Mouse (Mus musculus) midbrain, embryonic 11.5 days (tissue): ENCODE results near the gene Myrip. TPM values are rescaled to one million over a fixed set of nuclear protein-coding genes. Genes with fewer than 3 reads are reported as not detected.

Experiments used
- ATAC-seq: fragments of 200-750 bp; cut with Nextera tagmentation; 2 replicates; pipeline ENCODE4 v1.8.0; 2017; ENCODE audit warnings: moderate TSS enrichment, moderate library complexity; ENCODE audit not compliant: low FRiP score
- DNase-seq: peaks from one replicate; pipeline ENCODE4 v3.0.0; 2015; ENCODE audit warnings: low spot score; ENCODE audit errors: missing footprints
- H3K27ac ChIP-seq: fragments of 300-500 bp; sonication (generic); 2 replicates; pipeline ENCODE4 v1.5.1; 2014; ENCODE audit warnings: low read depth, low read length
- H3K27me3 ChIP-seq: fragments of 300-500 bp; sonication (generic); 2 replicates; pipeline ENCODE4 v1.6.1; 2014; ENCODE audit warnings: mild to moderate bottlenecking, low read length, moderate library complexity, mixed read lengths; ENCODE audit not compliant: control insufficient read depth, insufficient read depth
- H3K36me3 ChIP-seq: fragments of 300-500 bp; sonication (generic); 2 replicates; pipeline ENCODE4 v1.6.1; 2014; ENCODE audit warnings: mild to moderate bottlenecking, low read length, moderate library complexity, mixed read lengths; ENCODE audit not compliant: control insufficient read depth, insufficient read depth
- H3K4me1 ChIP-seq: fragments of 300-500 bp; sonication (generic); 2 replicates; pipeline ENCODE4 v1.6.1; 2014; ENCODE audit warnings: low read length; ENCODE audit not compliant: control insufficient read depth, insufficient read depth
- H3K4me2 ChIP-seq: fragments of 300-500 bp; sonication (generic); 2 replicates; pipeline ENCODE4 v1.6.1; 2014; ENCODE audit warnings: mild to moderate bottlenecking, moderate library complexity
- H3K4me3 ChIP-seq: fragments of 300-500 bp; sonication (generic); 2 replicates; pipeline ENCODE4 v1.5.1; 2014; ENCODE audit warnings: low read depth, low read length
- H3K9ac ChIP-seq: fragments of 300-500 bp; sonication (generic); 2 replicates; pipeline ENCODE4 v1.6.1; 2014; ENCODE audit warnings: low read length
- H3K9me3 ChIP-seq: fragments of 300-500 bp; sonication (generic); 2 replicates; pipeline ENCODE4 v1.6.1; 2016; ENCODE audit warnings: low read length; ENCODE audit not compliant: control insufficient read depth
- WGBS: fragments of 180-500 bp; shearing (Covaris S2); extraction: QIAGEN DNeasy Blood & Tissue Kit; methylation state at CpG from one replicate; pipeline ENCODE4 v1.1.7; 2014; 5-methylcytosine and 5-hydroxymethylcytosine counted together
- polyA plus RNA-seq: library from polyadenylated mRNA; unstranded; fragments of >200 nt; fragmentation: Nextera tagmentation; extraction: Ambion mirVana; gene quantifications from 2 replicates; pipeline ENCODE4 v1.2.1, GENCODE M21; 2014

Gene Myrip
- polyA plus RNA-seq, 1 experiment from 2014 or later, result 1.6 TPM

- H3K9ac ChIP-seq, result no peak overlapping the region
- ATAC-seq, result no peak
- no peaks in the 10 kb centered on the region; the same call in 1 of the 2 replicates for H3K4me1 ChIP-seq
- H3K4me2 ChIP-seq, result no peak overlapping the region
- no peaks in the 10 kb centered on the region for H3K36me3 ChIP-seq
- peak; percentile 68 for DNase-seq
- H3K27me3 ChIP-seq, result no peaks in the 10 kb centered on the region
- no peak overlapping the region for H3K27ac ChIP-seq
- H3K4me3 ChIP-seq, result no peak overlapping the region
- no peaks in the 10 kb centered on the region for H3K9me3 ChIP-seq
- WGBS, result 82% methylated on average over 2 of the region's 2 CpGs
Observed at GRCm38 (mm10) chr9:120290375-120290774, 10.9 kb upstream of the Myrip start.

- Histone ChIP-seq H3K27me3 (no peaks in the 10 kb centered on the region), H3K4me1 (no peaks in the 10 kb centered on the region; the same call in 1 of the 2 replicates), H3K4me3 (no peak overlapping the region), H3K36me3 (no peaks in the 10 kb centered on the region), H3K4me2 (no peak overlapping the region), H3K9me3 (no peaks in the 10 kb centered on the region), H3K9ac (no peak overlapping the region), H3K27ac (no peak overlapping the region)
- 69% methylated on average over 5 of the region's 5 CpGs for WGBS
- ATAC-seq (no peak), DNase-seq (peak; percentile 53)
Observed at GRCm38 (mm10) chr9:120292488-120292887, 8.8 kb upstream of the Myrip start.

GRCm38 (mm10) chr9:120295527-120295926 lies 5.8 kb upstream of the Myrip start:
- Histone ChIP-seq H3K9me3 (no peaks in the 10 kb centered on the region), H3K4me2 (no peak overlapping the region), H3K27ac (no peak overlapping the region), H3K36me3 (no peaks in the 10 kb centered on the region), H3K4me3 (no peak overlapping the region), H3K4me1 (no peaks in the 10 kb centered on the region), H3K9ac (no peak overlapping the region), H3K27me3 (no peaks in the 10 kb centered on the region)
- DNase-seq (peak; percentile 56), ATAC-seq (no peak)
- WGBS, result 81% methylated on average over 5 of the region's 5 CpGs

GRCm38 (mm10) chr9:120296938-120297337 lies 4.4 kb upstream of the Myrip start:
- Histone ChIP-seq H3K27ac (no peak overlapping the region), H3K4me2 (no peak overlapping the region), H3K4me1 (no peaks in the 10 kb centered on the region), H3K27me3 (no peaks in the 10 kb centered on the region), H3K4me3 (no peak overlapping the region), H3K9me3 (no peaks in the 10 kb centered on the region), H3K9ac (no peak overlapping the region), H3K36me3 (no peaks in the 10 kb centered on the region)
- DNase-seq (no peak), ATAC-seq (no peak)
- WGBS, result 92% methylated on average over 1 of the region's 1 CpGs

- 66% methylated on average over 2 of the region's 2 CpGs for WGBS
- no peak for ATAC-seq
- DNase-seq, result peak; percentile 23
Observed at GRCm38 (mm10) chr9:120299429-120299828, 1.9 kb upstream of the Myrip start.

GRCm38 (mm10) chr9:120302980-120303452 lies 1.7 kb downstream of the Myrip start:
- peak overlapping the region; percentile 89 for H3K4me2 ChIP-seq
- H3K9ac ChIP-seq, result no peak overlapping the region
- no peaks in the 10 kb centered on the region for H3K36me3 ChIP-seq
- peaks cover 7% of the 10 kb centered on the region for H3K4me1 ChIP-seq
- ATAC-seq (0 out of 2 replicates have a peak, but pooled peaks have one; percentile 9), DNase-seq (peak; percentile 92)
- H3K4me3 ChIP-seq, result peak overlapping the region; percentile 50
- peaks cover 37% of the 10 kb centered on the region for H3K27me3 ChIP-seq
- H3K27ac ChIP-seq, result no peak overlapping the region
- WGBS, result 9% methylated on average over 19 of the region's 19 CpGs
- H3K9me3 ChIP-seq, result no peaks in the 10 kb centered on the region; the same call in 1 of the 2 replicates

More at GRCm38 (mm10) chr9:120299429-120299828, 1.9 kb upstream of the Myrip start:
- Histone ChIP-seq H3K4me2 (no peak overlapping the region), H3K36me3 (no peaks in the 10 kb centered on the region), H3K9ac (no peak overlapping the region), H3K27me3 (peaks cover 20% of the 10 kb centered on the region), H3K9me3 (no peaks in the 10 kb centered on the region; the same call in 1 of the 2 replicates), H3K4me1 (peaks cover 4% of the 10 kb centered on the region), H3K4me3 (no peak overlapping the region), H3K27ac (no peak overlapping the region)

- H3K4me3 ChIP-seq, result peak overlapping the region; percentile 50
- peaks cover 7% of the 10 kb centered on the region for H3K4me1 ChIP-seq
- peak; percentile 86 for ATAC-seq
- under 1% methylated on average over 74 of the region's 103 CpGs for WGBS
- peak; percentile 91 for DNase-seq
- no peak overlapping the region for H3K27ac ChIP-seq
- H3K36me3 ChIP-seq, result no peaks in the 10 kb centered on the region
- peak overlapping the region; percentile 42 for H3K9ac ChIP-seq
- H3K9me3 ChIP-seq, result no peaks in the 10 kb centered on the region; the same call in 1 of the 2 replicates
- peak overlapping the region; percentile 89 for H3K4me2 ChIP-seq
- peaks cover 37% of the 10 kb centered on the region for H3K27me3 ChIP-seq
Observed at GRCm38 (mm10) chr9:120303453-120304299, 2.4 kb downstream of the Myrip start.

- peak overlapping the region; percentile 50 for H3K4me3 ChIP-seq
- no peaks in the 10 kb centered on the region for H3K36me3 ChIP-seq
- peak overlapping the region; percentile 42; the same call in 1 of the 2 replicates for H3K9ac ChIP-seq
- ATAC-seq, result peak; percentile 53; the same call in 1 of the 2 replicates
- WGBS, result 5% methylated on average over 54 of the region's 54 CpGs
- peaks cover 7% of the 10 kb centered on the region for H3K4me1 ChIP-seq
- H3K27ac ChIP-seq, result no peak overlapping the region
- DNase-seq, result peak; percentile 92
- no peaks in the 10 kb centered on the region; the same call in 1 of the 2 replicates for H3K9me3 ChIP-seq
- peak overlapping the region; percentile 89 for H3K4me2 ChIP-seq
- H3K27me3 ChIP-seq, result peaks cover 37% of the 10 kb centered on the region
Observed at GRCm38 (mm10) chr9:120304300-120305137, 3.2 kb downstream of the Myrip start.
